ENCODE assay signal across 8 mouse cellular contexts in genomic region chr17:34203444-34203843, GRCm38 (mm10). TPM values are rescaled to one million over a fixed set of nuclear protein-coding genes. Genes with fewer than 3 reads are reported as not detected.
A peak's percentile ranks its signal among the peaks of the same experiment; 100 is the strongest.
DNase-seq lines count a peak whose midpoint lies in the region; ATAC-seq and TF ChIP-seq lines count a peak whose summit lies in the region.

Gene Tap2 (plus strand): TSS chr17:34203527.

- H3K27ac ChIP-seq in spleen, adult 2 months (ENCODE audit: insufficient read depth, low read length) = peak within 1 kb of the TSS; percentile 89
- H3K27ac ChIP-seq in heart, embryonic 15.5 days = no peak within 1 kb of the TSS
- 0 out of 2 replicates have a peak within 1 kb of the TSS, but pooled peaks have one; percentile 41 for H3K27ac ChIP-seq in liver, embryonic 12.5 days
- H3K27ac ChIP-seq in stomach, embryonic 16.5 days (ENCODE audit: low read length) = no peak within 1 kb of the TSS

- no peaks in the 10 kb centered on the region for H3K9me3 ChIP-seq in heart, embryonic 15.5 days (replicated peaks)
- no peaks in the 10 kb centered on the region for H3K9me3 ChIP-seq in liver, embryonic 12.5 days (replicated peaks)
- H3K9me3 ChIP-seq in stomach, embryonic 16.5 days (replicated peaks; ENCODE audit: control insufficient read depth, low read length) = no peaks in the 10 kb centered on the region

- no peak for TF ChIP-seq POLR2A in spleen, adult 2 months (IDR thresholded peaks at IDR 0.05; ENCODE audit: low read depth, low read length)

- no peaks in the 10 kb centered on the region for H3K27me3 ChIP-seq in spleen, adult 2 months (ENCODE audit: control insufficient read depth, insufficient read depth, low read length)
- peaks cover 60% of the 10 kb centered on the region for H3K27me3 ChIP-seq in heart, embryonic 15.5 days
- H3K27me3 ChIP-seq in liver, embryonic 12.5 days (replicated peaks) = peaks cover 45% of the 10 kb centered on the region
- peaks cover 13% of the 10 kb centered on the region for H3K27me3 ChIP-seq in stomach, embryonic 16.5 days (ENCODE audit: control insufficient read depth, insufficient read depth, low read length)

- no peak for DNase-seq in spleen, adult 2 months (ENCODE audit: low read depth in 1 of 2, low spot score in 2 of 2)
- DNase-seq in spleen, adult 18-20 months = no peak
- no peak for DNase-seq in adrenal gland, postnatal 4 days (ENCODE audit: low spot score in 2 of 2)
- no peak for DNase-seq in spleen, postnatal 14 days (ENCODE audit: low spot score in 2 of 2)
- no peak for DNase-seq in left cerebral cortex, postnatal 25 days (ENCODE audit: low spot score in 2 of 2)

- peak within 1 kb of the TSS; percentile 75; the same call in 1 of the 2 replicates for H3K4me3 ChIP-seq in spleen, adult 2 months (ENCODE audit: extremely low read depth, insufficient read depth, insufficient read length)
- peak within 1 kb of the TSS; percentile 93 for H3K4me3 ChIP-seq in heart, embryonic 15.5 days
- peak within 1 kb of the TSS; percentile 87 for H3K4me3 ChIP-seq in liver, embryonic 12.5 days
- peak within 1 kb of the TSS; percentile 84 for H3K4me3 ChIP-seq in stomach, embryonic 16.5 days (replicated peaks; ENCODE audit: low read length)

- H3K9ac ChIP-seq in heart, embryonic 15.5 days = peak within 1 kb of the TSS; percentile 79
- peak within 1 kb of the TSS; percentile 84 for H3K9ac ChIP-seq in liver, embryonic 12.5 days
- H3K9ac ChIP-seq in stomach, embryonic 16.5 days (ENCODE audit: low read length) = peak within 1 kb of the TSS; percentile 81

- peaks cover 14% of the 10 kb centered on the region for H3K36me3 ChIP-seq in spleen, adult 2 months (ENCODE audit: control insufficient read depth, insufficient read depth, low read length)
- H3K36me3 ChIP-seq in heart, embryonic 15.5 days = no peaks in the 10 kb centered on the region
- H3K36me3 ChIP-seq in liver, embryonic 12.5 days = no peaks in the 10 kb centered on the region
- H3K36me3 ChIP-seq in stomach, embryonic 16.5 days (ENCODE audit: control insufficient read depth, insufficient read depth, low read length) = no peaks in the 10 kb centered on the region

- intact Hi-C loops in left cerebral cortex, postnatal 25 days (cut with DNase I) = no loop called here

- ATAC-seq in heart, embryonic 15.5 days (replicated peaks; ENCODE audit: insufficient number of reproducible peaks, insufficient read depth, low FRiP score, low read depth) = no peak
- no peak for ATAC-seq in liver, embryonic 12.5 days
- ATAC-seq in stomach, embryonic 16.5 days (ENCODE audit: insufficient read depth, low FRiP score) = no peak

- H3K4me1 ChIP-seq in spleen, adult 2 months (ENCODE audit: control insufficient read depth, insufficient read depth, insufficient read length) = peaks cover 32% of the 10 kb centered on the region
- H3K4me1 ChIP-seq in heart, embryonic 15.5 days (replicated peaks) = peaks cover 12% of the 10 kb centered on the region
- peaks cover 29% of the 10 kb centered on the region for H3K4me1 ChIP-seq in liver, embryonic 12.5 days
- H3K4me1 ChIP-seq in stomach, embryonic 16.5 days (ENCODE audit: control insufficient read depth, insufficient read depth, low read length) = peaks cover 9% of the 10 kb centered on the region

- H3K4me2 ChIP-seq in heart, embryonic 15.5 days = peak within 1 kb of the TSS; percentile 98
- peak within 1 kb of the TSS; percentile 98 for H3K4me2 ChIP-seq in liver, embryonic 12.5 days
- H3K4me2 ChIP-seq in stomach, embryonic 16.5 days (ENCODE audit: low read depth, low read length) = peak within 1 kb of the TSS; percentile 98

- TF ChIP-seq CTCF in spleen, adult 2 months (IDR thresholded peaks at IDR 0.05; ENCODE audit: extremely low read depth, insufficient read depth, insufficient read length, insufficient replicate concordance) = 0 out of 2 replicates have a peak, but pooled peaks have one; percentile 1

- WGBS in spleen, adult 2 months = 34% methylated on average over 5 of the region's 5 CpGs
- WGBS in heart, embryonic 15.5 days = 72% methylated on average over 5 of the region's 5 CpGs
- WGBS in liver, embryonic 12.5 days (ENCODE audit: insufficient replicate concordance) = 77% methylated on average over 5 of the region's 5 CpGs
- 78% methylated on average over 5 of the region's 5 CpGs for WGBS in stomach, embryonic 16.5 days

RNA-seq across cellular contexts. Expression of gene Tap2, which starts in this region (rescaled TPM):
- 83.0 and 111 TPM in 2 replicates for polyA plus RNA-seq in spleen, adult 2 months (2012; rRNA removed)
- 10 to 100 TPM; 32.9 to 33.2 TPM for total RNA-seq in adrenal gland, postnatal 4 days (2021)
- polyA plus RNA-seq in heart, embryonic 15.5 days (2015; fragmentation: Nextera tagmentation; extraction: Ambion mirVana) = 5.3 and 13.7 TPM in 2 replicates
- 5.6 and 6.9 TPM in 2 replicates for polyA plus RNA-seq in liver, embryonic 12.5 days (2016; fragmentation: Nextera tagmentation; extraction: Ambion mirVana)
- 7.1 and 8.4 TPM in 2 replicates for polyA plus RNA-seq in stomach, embryonic 16.5 days (2015; fragmentation: Nextera tagmentation; extraction: Ambion mirVana)
- total RNA-seq in left cerebral cortex, postnatal 25 days (2021) = 1 to 10 TPM; 5.2 to 5.4 TPM

Comparison
In these comparisons a context has a peak if more than half of its experiments do, and no peak if none do; other contexts are left out.
1. RNA of gene Tap2 (total RNA-seq): 32.9 to 33.2 TPM in adrenal gland, postnatal 4 days; 5.2 to 5.4 TPM in left cerebral cortex, postnatal 25 days; every median in the first group is over 4 times any median in the second.
2. H3K27ac ChIP-seq: peak in spleen, adult 2 months (single experiment) and liver, embryonic 12.5 days (single experiment); none in heart, embryonic 15.5 days (single experiment) and stomach, embryonic 16.5 days (single experiment).
3. Peak in every context shown above with its lines, with median percentiles within 50 percentile points of each other: H3K4me3 ChIP-seq, H3K4me2 ChIP-seq and H3K9ac ChIP-seq.